Mouse (Mus musculus): ENCODE measurements around the gene Syt10. TPM values are rescaled to one million over a fixed set of nuclear protein-coding genes. Genes with fewer than 3 reads are reported as not detected.

Gene Syt10
- polyA plus RNA-seq (2015; fragmentation: Nextera tagmentation; extraction: Ambion mirVana) = not detected in 2 replicates

DNA sequence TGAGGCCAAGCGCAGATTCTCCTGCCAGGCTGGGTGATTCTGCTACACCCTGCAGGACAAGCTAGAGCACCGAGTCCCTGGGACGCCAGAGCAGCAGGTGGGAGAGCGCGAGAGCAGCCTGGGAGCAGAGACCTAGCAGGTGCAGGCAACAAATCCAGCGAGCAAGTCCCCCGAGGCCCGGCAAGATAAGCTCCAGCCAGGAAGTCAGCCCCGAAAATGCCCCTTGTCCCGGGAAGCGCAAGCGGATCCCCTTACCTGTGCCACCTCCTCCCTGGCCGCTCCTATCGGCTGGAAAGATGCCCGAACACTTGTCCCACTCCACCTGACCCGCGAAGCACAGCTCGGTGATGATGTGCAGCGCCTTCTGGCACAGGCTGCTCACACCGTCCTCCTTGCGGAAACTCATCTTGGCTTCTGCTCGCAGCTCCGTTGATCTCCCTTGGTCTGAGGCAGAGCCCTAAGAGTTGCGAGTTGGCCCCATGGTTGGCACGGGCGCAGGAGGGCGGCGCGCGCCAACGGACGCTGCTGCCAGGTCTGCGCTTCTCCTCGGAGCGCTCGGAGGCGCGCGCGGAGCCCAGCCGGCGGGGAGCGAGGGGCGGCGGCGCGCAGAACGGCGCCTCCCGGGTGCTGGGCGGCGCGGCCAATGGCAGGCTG is at the start of gene Syt10:
Gene Syt10 (minus strand): TSS at position 497 of the 654 bp plus-strand sequence.

Small RNA genes within 50 kb of the gene (microRNA-seq; reads per million reads assigned to microRNA genes)
- gene Gm24643 = 0 reads per million in 2 experiments

Other genes with a start within 250 kb of the Syt10 start
- gene Rabl2, start 249.9 kb downstream of the Syt10 start, polyA plus RNA-seq (2015; fragmentation: Nextera tagmentation; extraction: Ambion mirVana) = 10.2 and 10.9 TPM in 2 replicates

Data from skeletal muscle tissue, postnatal 0 days (tissue).